Mouse (Mus musculus): Measurements from ENCODE around the gene Blzf1. TPM values are rescaled to one million over a fixed set of nuclear protein-coding genes. Genes with fewer than 3 reads are reported as not detected.
A peak's percentile ranks its signal among the peaks of the same experiment; 100 is the strongest.

The Blzf1 gene
- polyA plus RNA-seq, 1 experiment from 2014 or later = 45.5 TPM

- H3K4me2 ChIP-seq = no peak overlapping the region
- H3K27me3 ChIP-seq = no peaks in the 10 kb centered on the region
- no peak for ATAC-seq (ENCODE audit: insufficient number of reproducible peaks, low FRiP score, low TSS enrichment, low read depth)
- no peak overlapping the region for H3K9ac ChIP-seq
- peaks cover 21% of the 10 kb centered on the region for H3K4me1 ChIP-seq
- H3K36me3 ChIP-seq = no peaks in the 10 kb centered on the region
- H3K27ac ChIP-seq = no peak overlapping the region
- WGBS = 85% methylated on average over 1 of the region's 1 CpGs
- H3K4me3 ChIP-seq = no peak overlapping the region
- H3K9me3 ChIP-seq = no peaks in the 10 kb centered on the region
Measured at GRCm38 (mm10) chr1:164251438-164251837, 55.9 kb downstream of the Blzf1 start.

GRCm38 (mm10) chr1:164250391-164251150 lies 56.7 kb downstream of the Blzf1 start:
- H3K9me3 ChIP-seq = no peaks in the 10 kb centered on the region
- H3K36me3 ChIP-seq = no peaks in the 10 kb centered on the region
- ATAC-seq (ENCODE audit: insufficient number of reproducible peaks, low FRiP score, low TSS enrichment, low read depth) = no peak
- WGBS = 46% methylated on average over 8 of the region's 8 CpGs
- no peak overlapping the region for H3K27ac ChIP-seq
- peaks cover 21% of the 10 kb centered on the region for H3K4me1 ChIP-seq
- H3K9ac ChIP-seq = no peak overlapping the region
- H3K27me3 ChIP-seq = no peaks in the 10 kb centered on the region
- peak overlapping the region; percentile 79 for H3K4me2 ChIP-seq
- peak overlapping the region; percentile 82 for H3K4me3 ChIP-seq

- ATAC-seq (ENCODE audit: insufficient number of reproducible peaks, low FRiP score, low TSS enrichment, low read depth) = no peak; the same call in 1 of the 2 replicates
- Histone ChIP-seq H3K9me3 (no peaks in the 10 kb centered on the region), H3K4me3 (peak overlapping the region; percentile 82), H3K4me1 (peaks cover 21% of the 10 kb centered on the region), H3K27me3 (no peaks in the 10 kb centered on the region), H3K9ac (peak overlapping the region; percentile 52), H3K27ac (peak overlapping the region; percentile 59), H3K36me3 (no peaks in the 10 kb centered on the region), H3K4me2 (peak overlapping the region; percentile 79)
- under 1% methylated on average over 33 of the region's 33 CpGs for WGBS
Measured at GRCm38 (mm10) chr1:164249332-164249711, 58.0 kb downstream of the Blzf1 start.

- ATAC-seq (ENCODE audit: insufficient number of reproducible peaks, low FRiP score, low TSS enrichment, low read depth) = peak; percentile 94
- peak within 1 kb of the TSS; percentile 79 for H3K4me2 ChIP-seq
- H3K36me3 ChIP-seq = no peaks in the 10 kb centered on the region
- peak within 1 kb of the TSS; percentile 82 for H3K4me3 ChIP-seq
- peak within 1 kb of the TSS; percentile 75 for H3K27ac ChIP-seq
- under 1% methylated on average over 75 of the region's 79 CpGs for WGBS
- H3K9ac ChIP-seq = peak within 1 kb of the TSS; percentile 52
- H3K4me1 ChIP-seq = peaks cover 21% of the 10 kb centered on the region
- no peaks in the 10 kb centered on the region for H3K27me3 ChIP-seq
- no peaks in the 10 kb centered on the region for H3K9me3 ChIP-seq
Measured at GRCm38 (mm10) chr1:164248465-164249331, 58.6 kb downstream of the Blzf1 start, which contains the start of gene Slc19a2. TSS of gene Slc19a2 (plus strand) at chr1:164249046.

GRCm38 (mm10) chr1:164247971-164248370 lies 59.3 kb downstream of the Blzf1 start:
- H3K4me1 ChIP-seq = peaks cover 21% of the 10 kb centered on the region
- H3K27ac ChIP-seq = 0 out of 2 replicates have a peak overlapping the region, but pooled peaks have one; percentile 75
- H3K27me3 ChIP-seq = no peaks in the 10 kb centered on the region
- no peak for ATAC-seq (ENCODE audit: insufficient number of reproducible peaks, low FRiP score, low TSS enrichment, low read depth)
- H3K9me3 ChIP-seq = no peaks in the 10 kb centered on the region
- WGBS = 15% methylated on average over 10 of the region's 10 CpGs
- H3K4me2 ChIP-seq = peak overlapping the region; percentile 67
- peak overlapping the region; percentile 82 for H3K4me3 ChIP-seq
- H3K9ac ChIP-seq = peak overlapping the region; percentile 45
- no peaks in the 10 kb centered on the region for H3K36me3 ChIP-seq

GRCm38 (mm10) chr1:164247442-164247841 lies 59.8 kb downstream of the Blzf1 start:
- H3K36me3 ChIP-seq = no peaks in the 10 kb centered on the region
- no peak overlapping the region for H3K9ac ChIP-seq
- no peak for ATAC-seq (ENCODE audit: insufficient number of reproducible peaks, low FRiP score, low TSS enrichment, low read depth)
- no peak overlapping the region for H3K27ac ChIP-seq
- peaks cover 21% of the 10 kb centered on the region for H3K4me1 ChIP-seq
- H3K27me3 ChIP-seq = no peaks in the 10 kb centered on the region
- H3K9me3 ChIP-seq = no peaks in the 10 kb centered on the region
- WGBS = 53% methylated on average over 8 of the region's 8 CpGs
- H3K4me2 ChIP-seq = peak overlapping the region; percentile 67; the same call in 1 of the 2 replicates
- H3K4me3 ChIP-seq = no peak overlapping the region

- ATAC-seq (ENCODE audit: insufficient number of reproducible peaks, low FRiP score, low TSS enrichment, low read depth) = no peak
- no peak overlapping the region for H3K27ac ChIP-seq
- WGBS = 49% methylated on average over 8 of the region's 8 CpGs
Measured at GRCm38 (mm10) chr1:164242809-164243208, 64.5 kb downstream of the Blzf1 start.

GRCm38 (mm10) chr1:164241494-164241893 lies 65.8 kb downstream of the Blzf1 start:
- no peak for ATAC-seq (ENCODE audit: insufficient number of reproducible peaks, low FRiP score, low TSS enrichment, low read depth)
- WGBS = 62% methylated on average over 2 of the region's 2 CpGs

More at GRCm38 (mm10) chr1:164242809-164243208, 64.5 kb downstream of the Blzf1 start:
- Histone ChIP-seq H3K4me1 (peaks cover under 1% of the 10 kb centered on the region), H3K27me3 (no peaks in the 10 kb centered on the region), H3K36me3 (no peaks in the 10 kb centered on the region), H3K9ac (no peak overlapping the region), H3K4me3 (no peak overlapping the region), H3K9me3 (no peaks in the 10 kb centered on the region), H3K4me2 (no peak overlapping the region)

More at GRCm38 (mm10) chr1:164241494-164241893, 65.8 kb downstream of the Blzf1 start:
- H3K4me1 ChIP-seq = no peaks in the 10 kb centered on the region
- H3K36me3 ChIP-seq = no peaks in the 10 kb centered on the region
- H3K9me3 ChIP-seq = no peaks in the 10 kb centered on the region
- H3K27ac ChIP-seq = no peak overlapping the region
- no peaks in the 10 kb centered on the region for H3K27me3 ChIP-seq
- no peak overlapping the region for H3K4me2 ChIP-seq
- H3K9ac ChIP-seq = no peak overlapping the region
- H3K4me3 ChIP-seq = no peak overlapping the region

Other genes with a start within 250 kb of the Blzf1 start
- gene Sell, start 245.5 kb downstream of the Blzf1 start, polyA plus RNA-seq (2015; fragmentation: Nextera tagmentation; extraction: Ambion mirVana) = 0.74 and 1.0 TPM in 2 replicates
- gene Selp, start 192.2 kb downstream of the Blzf1 start, polyA plus RNA-seq (2015; fragmentation: Nextera tagmentation; extraction: Ambion mirVana) = 0.36 and 0.57 TPM in 2 replicates
- gene F5, start 155.7 kb downstream of the Blzf1 start, polyA plus RNA-seq (2015; fragmentation: Nextera tagmentation; extraction: Ambion mirVana) = 0.24 and 0.36 TPM in 2 replicates
- gene Slc19a2, start 58.4 kb downstream of the Blzf1 start, polyA plus RNA-seq (2015; fragmentation: Nextera tagmentation; extraction: Ambion mirVana) = 11.6 and 11.9 TPM in 2 replicates
- 5.5 and 6.4 TPM in 2 replicates for gene Ccdc181, start 31.9 kb downstream of the Blzf1 start, polyA plus RNA-seq (2015; fragmentation: Nextera tagmentation; extraction: Ambion mirVana)
- gene Nme7, start 3.4 kb downstream of the Blzf1 start, polyA plus RNA-seq (2015; fragmentation: Nextera tagmentation; extraction: Ambion mirVana) = 30.3 and 31.4 TPM in 2 replicates
- gene Atp1b1, start 150.9 kb upstream of the Blzf1 start, polyA plus RNA-seq (2015; fragmentation: Nextera tagmentation; extraction: Ambion mirVana) = 23.6 and 26.4 TPM in 2 replicates

All from limb, embryonic 15.5 days (tissue).